Mouse (Mus musculus) stomach, postnatal 0 days (tissue): ENCODE data around the gene Dgki. TPM values are rescaled to one million over a fixed set of nuclear protein-coding genes. Genes with fewer than 3 reads are reported as not detected.

Source experiments
- ATAC-seq: fragments of 200-750 bp; cut with Nextera tagmentation; 2 replicates; pipeline ENCODE4 v1.8.0; 2017; ENCODE audit not compliant: low FRiP score, low TSS enrichment
- DNase-seq: peaks from one replicate; pipeline ENCODE4 v3.0.0-alpha.2; 2016; ENCODE audit warnings: low spot score
- H3K27ac ChIP-seq: fragments of 300-500 bp; sonication (generic); replicated peaks from 2 replicates; pipeline ENCODE4 v1.5.1; 2014; ENCODE audit warnings: mild to moderate bottlenecking, control low read depth
- H3K27me3 ChIP-seq: fragments of 300-500 bp; sonication (generic); 2 replicates; pipeline ENCODE4 v1.6.1; 2014; ENCODE audit warnings: low read length; ENCODE audit not compliant: control insufficient read depth, insufficient read depth
- H3K36me3 ChIP-seq: fragments of 300-500 bp; sonication (generic); 2 replicates; pipeline ENCODE4 v1.6.1; 2014; ENCODE audit warnings: low read length, mixed read lengths; ENCODE audit not compliant: control insufficient read depth, insufficient read depth
- H3K4me1 ChIP-seq: fragments of 300-500 bp; sonication (generic); replicated peaks from 2 replicates; pipeline ENCODE4 v1.6.1; 2014; ENCODE audit warnings: antibody characterized with exemption; ENCODE audit not compliant: control insufficient read depth, insufficient read depth
- H3K4me2 ChIP-seq: fragments of 300-500 bp; sonication (generic); replicated peaks from 2 replicates; pipeline ENCODE4 v1.6.1; 2014; ENCODE audit warnings: low read depth, mild to moderate bottlenecking, control low read depth, moderate library complexity
- H3K4me3 ChIP-seq: fragments of 300-500 bp; sonication (generic); 2 replicates; pipeline ENCODE4 v1.5.1; 2014; ENCODE audit warnings: low read depth, low read length, control low read depth
- H3K9ac ChIP-seq: fragments of 300-500 bp; sonication (generic); 2 replicates; pipeline ENCODE4 v1.6.1; 2014; ENCODE audit warnings: mild to moderate bottlenecking, low read length, control low read depth, mixed read lengths
- H3K9me3 ChIP-seq: fragments of 300-500 bp; sonication (generic); 2 replicates; pipeline ENCODE4 v1.6.1; 2016; ENCODE audit warnings: low read length; ENCODE audit not compliant: control insufficient read depth
- CTCF ChIP-seq: IDR thresholded peaks from 2 replicates; pipeline ENCODE4 v1.5.1; 2016; ENCODE audit warnings: antibody characterized with exemption, low read depth, mild to moderate bottlenecking, moderate library complexity
- EP300 ChIP-seq: optimal IDR thresholded peaks from 2 replicates; pipeline ENCODE3; 2016; ENCODE audit warnings: antibody characterized with exemption
- WGBS: fragments of 180-500 bp; shearing (Covaris S2); extraction: QIAGEN DNeasy Blood & Tissue Kit; methylation state at CpG from one replicate; pipeline ENCODE4 v1.1.7; 2014; 5-methylcytosine and 5-hydroxymethylcytosine counted together
- polyA plus RNA-seq: library from polyadenylated mRNA; unstranded; fragments of >200 nt; fragmentation: Nextera tagmentation; extraction: Ambion mirVana; gene quantifications from 2 replicates; pipeline ENCODE4 v1.2.1, GENCODE M21; 2015

The Dgki gene
- polyA plus RNA-seq, 1 experiment from 2014 or later, result 0.39 TPM

- H3K4me3 ChIP-seq, result no peak overlapping the region
- no peak overlapping the region for H3K9ac ChIP-seq
- no peaks in the 10 kb centered on the region for H3K27me3 ChIP-seq
- DNase-seq, result no peak
- WGBS, result 95% methylated on average over 1 of the region's 1 CpGs
- H3K4me1 ChIP-seq, result 0 out of 2 replicates have a peak, but pooled peaks cover 2% of the 10 kb centered on the region
- ATAC-seq, result no peak
- H3K9me3 ChIP-seq, result no peaks in the 10 kb centered on the region
- H3K4me2 ChIP-seq, result no peak overlapping the region
- H3K36me3 ChIP-seq, result no peaks in the 10 kb centered on the region
- TF ChIP-seq EP300, result no peak
- TF ChIP-seq CTCF, result no peak
- H3K27ac ChIP-seq, result peak overlapping the region; percentile 61
Observed at GRCm38 (mm10) chr6:37291171-37291570, 8.8 kb downstream of the Dgki start.

GRCm38 (mm10) chr6:37290691-37291090 is 9.3 kb downstream of the Dgki start:
- Histone ChIP-seq H3K27ac (no peak overlapping the region), H3K9ac (no peak overlapping the region), H3K4me3 (no peak overlapping the region), H3K9me3 (no peaks in the 10 kb centered on the region), H3K36me3 (no peaks in the 10 kb centered on the region), H3K4me2 (no peak overlapping the region), H3K4me1 (0 out of 2 replicates have a peak, but pooled peaks cover 2% of the 10 kb centered on the region), H3K27me3 (no peaks in the 10 kb centered on the region)
- WGBS, result 95% methylated on average over 3 of the region's 3 CpGs
- no peak for ATAC-seq
- DNase-seq, result no peak
- no peak for TF ChIP-seq CTCF
- TF ChIP-seq EP300, result no peak

DNA sequence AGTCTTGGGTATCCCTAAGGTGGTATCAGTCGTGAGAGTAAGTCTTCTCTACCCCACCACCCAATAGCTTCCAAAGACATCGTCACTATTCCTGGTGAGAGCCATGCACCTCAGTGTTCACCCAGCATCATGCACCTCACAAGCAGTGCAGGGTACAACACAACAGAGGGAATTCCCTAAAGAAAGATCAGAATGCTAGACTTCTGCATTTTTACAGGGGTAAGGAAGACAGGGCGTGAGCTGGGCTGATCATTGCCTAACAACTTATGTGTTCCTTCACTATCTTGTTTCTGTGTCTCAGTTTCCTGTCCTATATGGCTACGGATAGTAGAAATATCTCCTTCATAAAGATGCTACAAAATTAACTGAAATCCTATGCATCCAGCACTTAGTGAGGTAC is 13.8 kb downstream of the Dgki start:
- ATAC-seq (no peak), DNase-seq (no peak)
- no peak overlapping the region for H3K27ac ChIP-seq
- H3K9me3 ChIP-seq, result no peaks in the 10 kb centered on the region
- TF ChIP-seq CTCF (no peak), EP300 (no peak)
- no peaks in the 10 kb centered on the region for H3K27me3 ChIP-seq
- no peak overlapping the region for H3K4me2 ChIP-seq
- no peaks in the 10 kb centered on the region for H3K36me3 ChIP-seq
- H3K4me1 ChIP-seq, result no peaks in the 10 kb centered on the region
- no peak overlapping the region for H3K4me3 ChIP-seq
- WGBS, result 89% methylated on average over 4 of the region's 4 CpGs
- H3K9ac ChIP-seq, result no peak overlapping the region

DNA sequence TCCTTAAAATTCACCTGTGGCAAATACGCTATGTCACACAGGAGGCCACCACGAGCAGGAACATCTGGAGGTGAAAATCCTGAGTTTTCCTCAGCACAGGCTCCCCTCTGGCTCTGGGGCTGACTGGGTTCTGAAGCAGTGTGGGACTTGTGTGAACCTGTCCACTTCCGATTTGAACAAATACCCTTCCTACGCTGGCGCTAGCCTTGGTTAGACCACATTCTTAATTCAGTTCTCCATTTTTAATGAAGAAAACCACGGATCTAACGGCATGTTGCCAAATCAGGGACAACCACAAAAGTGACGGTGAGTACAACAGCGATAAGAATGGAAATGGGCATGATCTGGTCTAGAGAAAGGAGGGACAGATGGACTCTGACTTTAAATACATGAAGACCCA is 15.1 kb downstream of the Dgki start:
- Histone ChIP-seq H3K27ac (no peak overlapping the region), H3K4me2 (no peak overlapping the region), H3K4me1 (no peaks in the 10 kb centered on the region), H3K27me3 (no peaks in the 10 kb centered on the region), H3K36me3 (no peaks in the 10 kb centered on the region), H3K9me3 (no peaks in the 10 kb centered on the region), H3K9ac (no peak overlapping the region), H3K4me3 (no peak overlapping the region)
- no peak for TF ChIP-seq EP300
- TF ChIP-seq CTCF, result no peak
- 89% methylated on average over 9 of the region's 9 CpGs for WGBS
- no peak for DNase-seq
- no peak for ATAC-seq

DNA sequence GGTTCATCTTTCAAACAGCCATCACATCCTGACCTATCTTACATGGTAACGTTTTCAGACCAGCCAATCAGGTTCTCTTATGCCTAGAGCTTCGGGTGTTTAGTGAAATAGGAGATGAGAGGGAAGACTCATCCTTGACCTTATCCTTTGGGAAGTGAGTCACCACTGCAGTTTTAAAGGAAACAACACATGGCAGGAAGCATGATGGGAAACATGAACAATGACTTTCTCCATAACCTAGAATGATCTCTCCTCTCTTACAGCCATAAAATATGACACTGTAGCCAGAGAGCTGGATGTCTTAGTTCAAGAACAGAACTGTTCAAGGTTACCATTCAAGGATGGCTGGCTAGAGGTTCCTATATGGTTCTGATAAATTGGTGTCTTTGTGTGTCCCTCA is 16.6 kb downstream of the Dgki start:
- ATAC-seq (no peak), DNase-seq (no peak)
- H3K36me3 ChIP-seq, result no peaks in the 10 kb centered on the region
- H3K27ac ChIP-seq, result no peak overlapping the region
- 38% methylated on average over 2 of the region's 2 CpGs for WGBS
- H3K9ac ChIP-seq, result no peak overlapping the region
- no peak overlapping the region for H3K4me2 ChIP-seq
- H3K9me3 ChIP-seq, result no peaks in the 10 kb centered on the region
- H3K4me1 ChIP-seq, result no peaks in the 10 kb centered on the region
- H3K4me3 ChIP-seq, result no peak overlapping the region
- no peak for TF ChIP-seq EP300
- no peak for TF ChIP-seq CTCF
- H3K27me3 ChIP-seq, result no peaks in the 10 kb centered on the region

- Histone ChIP-seq H3K4me1 (no peaks in the 10 kb centered on the region), H3K27ac (no peak overlapping the region), H3K9me3 (no peaks in the 10 kb centered on the region), H3K4me3 (no peak overlapping the region), H3K4me2 (no peak overlapping the region), H3K9ac (no peak overlapping the region), H3K27me3 (no peaks in the 10 kb centered on the region), H3K36me3 (no peaks in the 10 kb centered on the region)
- no peak for TF ChIP-seq EP300
- WGBS, result 17% methylated on average over 1 of the region's 1 CpGs
- DNase-seq (no peak), ATAC-seq (no peak)
Observed at GRCm38 (mm10) chr6:37282659-37283058, 17.3 kb downstream of the Dgki start.
